Mouse (Mus musculus) liver, embryonic 14.5 days (tissue): ENCODE data around the gene Zfp706.

Experiments
- CTCF ChIP-seq: IDR thresholded peaks from 2 replicates; pipeline ENCODE4 v1.5.1; 2016; ENCODE audit warnings: antibody characterized with exemption, low read depth, control low read depth
- EP300 ChIP-seq: IDR thresholded peaks from 2 replicates; pipeline ENCODE4 v1.6.1; 2016; ENCODE audit warnings: antibody characterized with exemption, low read depth

DNA sequence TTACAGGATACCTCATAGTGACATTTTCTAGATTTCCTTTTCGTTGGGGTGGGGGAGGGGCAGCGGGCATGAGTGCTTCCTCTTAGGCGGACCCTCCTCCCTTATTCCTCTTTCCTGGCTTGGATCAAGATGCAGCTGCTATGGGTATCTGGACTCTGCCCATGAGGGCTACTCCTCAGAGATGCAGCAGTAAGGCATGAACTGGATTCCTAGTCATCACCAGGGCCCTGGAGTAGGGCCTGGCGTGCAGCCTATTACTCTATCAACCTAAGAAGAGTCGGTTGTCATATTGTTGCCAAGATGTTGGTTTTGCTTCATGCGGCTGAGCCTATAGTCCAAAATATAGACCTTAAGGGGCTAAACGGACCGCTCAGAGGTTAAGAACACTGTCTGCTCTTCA lies 27.3 kb downstream of the Zfp706 start:
- TF ChIP-seq CTCF = no peak
- TF ChIP-seq EP300 = no peak
